Mouse (Mus musculus) kidney, postnatal 25 days (tissue): ENCODE results near the gene Cd300ld5.
A peak's percentile ranks its signal among the peaks of the same experiment; 100 is the strongest.
"Not testable (repeated sequence)": the region's sequence is repeated elsewhere in the genome, so short reads cannot be mapped to it uniquely, and the experiment has no call there.

ENCODE experiments used
- DNase-seq, 2 experiments: peaks; one replicate each; pipeline ENCODE4 v3.0.0; 2021; ENCODE audit warnings: mixed read lengths in 2 of 2

The Cd300ld5 gene

DNA sequence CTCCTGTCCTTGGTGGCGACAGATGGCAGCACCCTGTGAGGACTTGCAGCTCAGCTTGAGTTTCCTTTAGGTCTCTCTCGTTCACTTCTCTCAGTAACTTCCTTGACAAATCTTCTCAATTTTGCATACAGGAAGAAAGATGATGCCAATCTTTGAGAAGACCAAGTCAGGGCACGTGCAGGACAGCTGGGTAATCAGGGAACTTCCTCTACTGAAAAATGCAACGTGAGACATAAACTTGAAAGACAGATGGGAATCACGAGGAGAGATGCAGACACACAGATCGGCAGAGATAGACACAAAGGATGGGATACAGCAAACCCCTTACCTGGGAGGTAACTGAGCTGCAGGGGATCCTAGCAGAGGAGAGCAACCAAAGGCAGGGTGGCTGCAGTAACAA lies at the start of gene Cd300ld5:
Gene Cd300ld5, minus strand, starts transcription at position 101 of the 400 bp plus-strand sequence.
- DNase-seq = not testable (repeated sequence)

DNA sequence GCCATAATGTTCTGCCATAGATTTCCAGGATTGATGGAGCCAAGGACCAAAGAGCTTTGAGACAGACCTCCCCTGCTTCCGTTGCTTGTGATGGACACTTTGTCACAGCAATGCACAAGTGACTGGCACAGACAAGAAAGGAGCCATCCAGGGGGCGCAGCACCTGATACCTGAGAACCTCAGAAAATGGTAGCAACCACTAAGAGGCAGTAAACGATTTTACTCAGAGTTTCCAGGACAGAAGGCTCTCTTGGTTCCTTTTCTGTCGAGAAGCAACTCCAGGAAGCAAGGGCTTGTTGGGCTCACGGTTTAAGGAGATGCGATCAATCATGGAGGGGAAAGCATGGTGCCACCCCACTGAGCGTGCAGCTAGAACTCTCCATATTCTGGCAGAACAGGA lies 48.6 kb upstream of the Cd300ld5 start:
- no peak for DNase-seq

DNA sequence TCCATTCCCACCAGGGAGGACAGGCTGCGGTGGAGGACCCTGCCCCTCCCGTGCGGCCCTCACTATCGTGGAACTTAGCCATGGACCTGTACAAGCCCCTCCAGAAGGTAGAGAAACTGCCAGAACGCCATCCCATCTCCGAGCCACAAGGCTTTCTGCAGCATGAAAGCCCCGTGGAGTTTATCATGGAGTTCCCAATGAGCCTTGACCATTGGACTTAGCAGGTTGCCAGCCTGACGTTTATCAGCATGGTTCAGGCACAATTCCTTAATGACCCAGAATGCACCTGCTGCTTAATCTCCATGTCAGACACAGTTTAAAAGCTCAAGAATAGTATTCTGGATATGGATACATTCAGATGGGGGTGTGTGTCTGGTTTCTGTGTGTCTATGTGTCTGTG lies 47.5 kb upstream of the Cd300ld5 start:
- DNase-seq = no peak

DNA sequence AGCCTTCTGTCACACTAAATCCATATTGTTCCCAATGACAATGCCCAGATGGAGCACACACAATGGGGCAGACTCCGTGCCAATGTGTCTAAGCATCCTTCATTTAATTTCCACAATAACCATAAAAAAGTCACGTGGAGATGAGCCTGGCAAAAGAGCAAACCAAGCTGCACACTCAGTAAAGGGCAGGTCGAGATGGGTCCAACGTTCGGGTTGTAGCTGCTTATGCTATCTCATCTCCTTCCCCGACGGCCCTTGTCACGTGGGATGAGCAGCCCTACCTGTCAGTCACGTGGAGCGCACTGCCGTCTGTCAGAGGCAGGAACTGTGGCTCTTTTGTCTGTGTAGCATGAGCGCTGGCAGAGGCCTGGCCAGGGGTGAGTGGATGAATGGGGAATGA lies 47.0 kb upstream of the Cd300ld5 start:
- DNase-seq = no peak

DNA sequence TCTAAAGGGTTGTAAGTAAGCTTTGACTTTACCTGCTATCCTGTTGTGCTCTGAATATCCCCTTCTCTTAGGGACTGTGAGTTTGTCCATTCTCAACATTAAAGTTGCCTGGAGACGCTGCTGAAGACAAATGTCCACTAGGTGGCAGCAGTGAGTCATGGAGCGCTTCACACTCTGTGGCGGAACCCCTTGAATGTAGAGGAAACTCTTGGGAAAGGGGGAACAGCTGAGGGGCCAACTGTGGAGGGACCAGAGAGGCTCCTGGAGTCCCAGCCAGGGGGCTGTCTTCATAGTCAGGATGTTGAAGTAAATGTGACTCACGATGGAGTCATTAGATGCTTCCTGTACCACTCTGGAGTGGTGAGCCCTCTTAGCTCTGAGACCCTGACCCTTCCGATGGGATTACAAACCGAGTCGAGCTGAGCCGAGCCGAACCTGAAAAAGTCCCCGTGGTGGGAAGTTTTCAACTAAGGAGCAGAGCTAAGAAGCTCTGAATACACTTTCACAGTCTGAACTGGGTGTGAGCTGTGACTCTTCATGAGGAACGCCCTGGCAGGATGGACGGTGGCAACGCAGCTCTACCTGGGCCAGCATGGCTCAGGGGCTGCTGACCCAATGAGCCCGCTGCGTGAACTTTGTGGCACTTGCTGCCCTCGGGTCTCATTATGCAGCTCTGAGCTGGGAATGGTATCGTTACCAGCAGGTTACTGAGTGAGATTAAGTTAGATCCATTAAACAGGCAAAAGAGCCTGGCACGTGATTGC lies 46.0 kb upstream of the Cd300ld5 start:
- DNase-seq = peak; percentile 68 to 84

DNA sequence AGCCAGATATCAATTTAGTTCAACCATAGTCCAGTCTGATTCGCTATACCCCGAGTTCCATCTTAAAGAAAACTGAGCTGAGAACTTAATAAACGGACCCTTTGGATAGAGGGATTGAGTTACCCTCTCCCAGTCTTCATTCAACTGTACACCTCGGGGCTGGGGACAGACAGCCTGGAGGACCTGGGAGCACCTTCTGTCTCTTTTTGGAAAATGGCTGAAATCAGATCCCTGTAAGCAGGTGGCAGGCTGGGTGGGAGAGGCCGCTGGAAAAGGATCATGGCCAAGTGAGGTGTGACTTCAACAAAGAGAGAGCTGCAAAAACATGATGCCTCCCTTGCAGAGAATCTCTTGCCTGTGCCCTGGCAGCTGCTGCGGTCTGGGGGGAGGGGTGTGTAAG lies 44.6 kb upstream of the Cd300ld5 start:
- DNase-seq = no peak

DNA sequence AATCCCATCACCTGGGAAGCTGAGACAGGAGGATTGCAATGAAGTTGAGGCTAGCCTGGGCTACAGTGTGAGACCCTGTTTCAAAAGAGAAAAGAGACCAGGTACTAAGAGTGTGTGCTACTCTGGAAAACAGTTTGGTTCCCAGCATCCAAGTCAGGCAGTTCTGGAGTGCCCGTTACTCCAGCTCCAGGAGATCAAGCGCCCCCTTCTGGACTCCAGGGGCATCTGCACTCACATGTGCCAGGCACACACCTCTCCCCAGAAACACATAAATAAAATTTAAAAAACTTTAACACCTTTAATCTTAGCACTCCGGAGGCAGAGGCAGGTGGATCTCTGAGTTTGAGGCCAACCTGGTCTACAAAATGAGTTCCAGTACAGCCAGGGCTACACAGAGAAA lies 43.8 kb upstream of the Cd300ld5 start:
- DNase-seq = no peak

DNA sequence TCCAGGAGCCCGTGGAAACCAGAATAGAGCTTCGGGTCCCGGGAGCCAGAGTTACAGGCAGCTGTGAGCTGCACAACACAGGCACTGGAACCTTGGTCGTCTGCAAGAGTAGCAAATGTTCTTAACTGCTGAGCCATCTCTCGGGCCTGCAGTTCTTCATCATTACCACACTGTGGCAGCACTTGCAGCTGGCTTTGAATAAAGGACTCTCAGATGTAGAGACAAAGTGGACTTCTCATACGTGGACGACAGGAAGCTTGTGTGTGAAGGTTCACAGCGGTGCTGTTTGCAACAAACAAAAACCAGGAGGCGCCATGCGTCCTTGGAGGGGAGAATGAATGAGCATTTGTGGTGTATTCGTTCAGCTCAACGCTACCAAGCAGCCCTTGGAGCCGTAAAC lies 43.3 kb upstream of the Cd300ld5 start:
- peak in 1 of 2 experiments; percentile 51 for DNase-seq

DNA sequence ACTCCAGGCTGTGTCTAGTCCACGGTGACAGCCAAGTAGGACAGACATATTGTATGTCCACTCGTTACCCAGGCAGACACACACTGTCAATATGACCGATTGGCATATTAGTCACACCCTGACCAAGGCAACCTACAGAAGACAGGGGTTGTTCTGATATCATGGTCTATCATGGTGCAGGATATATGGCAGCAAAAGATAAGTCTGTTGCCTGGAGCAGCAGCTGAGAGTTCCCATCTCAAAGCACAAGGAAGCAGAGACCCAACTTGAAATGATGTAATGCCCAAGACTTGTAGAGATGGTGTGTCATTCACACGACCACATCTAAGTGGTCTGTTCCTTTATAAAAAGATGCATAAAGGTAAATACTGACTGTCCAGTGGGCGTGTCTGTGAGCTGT lies 41.1 kb upstream of the Cd300ld5 start:
- DNase-seq = no peak

DNA sequence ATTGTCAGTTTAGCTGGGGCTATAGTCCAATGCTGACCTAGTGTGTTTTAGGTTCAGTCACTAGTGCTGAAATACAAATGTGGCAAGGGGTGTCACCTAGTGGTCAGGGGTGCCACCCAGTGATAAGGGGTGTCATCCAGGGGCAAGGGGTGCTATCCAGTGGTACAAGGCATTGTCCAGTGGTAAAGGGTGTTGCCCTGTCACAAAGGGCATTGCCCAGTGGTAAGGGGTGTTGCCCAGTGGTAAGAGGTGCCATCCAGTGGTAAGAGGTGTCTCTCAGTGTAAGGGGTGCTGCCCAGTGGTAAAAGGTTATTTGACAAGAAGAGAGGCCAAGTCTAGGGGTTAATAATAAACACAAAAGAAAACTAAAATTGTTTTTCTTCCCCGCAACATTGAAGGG lies 39.9 kb upstream of the Cd300ld5 start:
- DNase-seq = no peak

DNA sequence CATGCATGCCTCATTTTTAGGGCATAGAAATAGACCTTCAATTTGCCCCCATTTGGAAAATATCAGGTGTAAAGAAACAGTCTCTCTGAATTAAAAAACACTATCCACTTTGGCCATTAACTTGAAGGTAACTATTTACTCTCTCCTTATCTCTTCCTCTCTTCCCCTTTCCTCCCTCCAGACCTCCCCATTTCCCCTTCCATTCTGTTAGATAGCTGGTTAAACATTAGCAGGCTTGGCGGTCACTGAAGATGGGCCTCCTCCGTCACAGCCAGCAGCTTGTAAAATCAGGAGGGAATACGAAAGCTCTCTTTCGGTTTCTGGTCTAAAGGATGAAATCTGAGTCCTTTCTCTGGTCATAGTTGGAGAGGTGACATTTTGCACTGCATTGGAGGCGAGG lies 38.3 kb upstream of the Cd300ld5 start:
- no peak for DNase-seq

DNA sequence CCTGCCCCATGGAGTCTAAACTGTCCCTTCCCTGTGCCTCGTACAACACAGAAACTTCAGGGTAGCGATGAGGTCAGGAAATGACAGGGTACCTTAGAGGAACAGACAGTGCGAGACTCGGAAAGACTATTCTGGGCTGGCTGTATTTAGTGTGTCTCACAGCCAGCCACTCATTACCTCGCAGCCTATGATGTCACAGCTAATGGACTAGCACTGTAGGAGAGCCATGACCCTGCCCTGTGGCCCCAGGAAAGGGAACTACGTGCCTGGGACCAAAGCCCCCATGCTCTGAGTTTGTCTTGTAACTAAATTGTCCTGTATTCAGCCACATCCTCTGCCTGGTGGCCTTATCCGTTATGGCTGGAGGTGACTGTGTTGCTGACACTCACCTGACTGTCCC lies 37.8 kb upstream of the Cd300ld5 start:
- DNase-seq = no peak

DNA sequence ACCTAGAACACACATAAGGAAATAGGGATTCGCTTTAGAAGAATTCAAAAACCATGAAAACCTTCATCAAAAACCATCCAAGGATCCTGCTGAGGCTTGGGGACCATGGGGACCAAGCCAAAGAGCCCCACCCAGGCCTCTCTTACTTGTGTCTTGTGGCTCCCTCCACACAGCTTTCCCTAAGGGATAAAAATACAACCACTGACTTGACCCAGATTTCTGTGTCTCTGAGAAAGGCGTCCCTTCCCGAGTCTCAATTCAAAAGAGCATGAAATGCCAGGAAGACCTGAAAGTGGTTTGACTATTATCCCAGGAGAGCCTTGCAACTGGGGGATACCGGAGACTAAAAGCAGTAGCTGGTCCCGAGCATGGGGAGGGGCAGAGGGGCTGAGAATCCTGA lies 35.4 kb upstream of the Cd300ld5 start:
- no peak for DNase-seq

DNA sequence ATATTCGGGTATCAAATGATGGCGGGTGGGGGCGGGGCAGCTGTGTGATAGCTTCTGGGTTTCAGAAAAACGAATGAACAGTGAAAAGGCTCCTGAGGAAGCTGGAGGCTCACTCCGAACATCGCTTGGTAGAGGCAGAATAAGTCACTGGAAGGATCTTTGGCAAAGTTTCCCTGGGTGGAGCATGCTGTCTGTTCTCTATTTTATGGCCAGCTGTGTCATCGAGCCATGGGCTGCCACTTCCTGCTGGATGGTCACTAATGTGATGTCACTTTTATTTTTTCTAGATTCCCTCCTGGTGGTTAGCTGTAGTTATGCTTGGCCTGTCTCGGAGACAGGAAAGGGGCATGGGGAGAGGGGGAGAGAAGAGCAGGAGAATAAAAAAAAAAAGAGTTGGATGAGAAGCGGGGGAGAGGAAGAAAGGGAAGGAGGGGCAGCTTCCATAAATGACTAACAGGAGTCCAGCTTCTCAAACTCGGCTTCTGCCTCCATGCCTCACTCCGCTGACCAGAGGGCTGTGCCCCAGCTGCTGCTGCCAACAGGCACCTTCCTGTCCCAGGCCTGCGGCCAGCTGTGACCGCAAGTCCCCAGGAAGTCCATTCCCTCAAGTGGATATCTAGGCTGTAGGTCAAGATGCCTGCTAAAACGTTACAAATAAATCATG lies 34.2 kb upstream of the Cd300ld5 start:
- DNase-seq = peak; percentile 40 to 77

DNA sequence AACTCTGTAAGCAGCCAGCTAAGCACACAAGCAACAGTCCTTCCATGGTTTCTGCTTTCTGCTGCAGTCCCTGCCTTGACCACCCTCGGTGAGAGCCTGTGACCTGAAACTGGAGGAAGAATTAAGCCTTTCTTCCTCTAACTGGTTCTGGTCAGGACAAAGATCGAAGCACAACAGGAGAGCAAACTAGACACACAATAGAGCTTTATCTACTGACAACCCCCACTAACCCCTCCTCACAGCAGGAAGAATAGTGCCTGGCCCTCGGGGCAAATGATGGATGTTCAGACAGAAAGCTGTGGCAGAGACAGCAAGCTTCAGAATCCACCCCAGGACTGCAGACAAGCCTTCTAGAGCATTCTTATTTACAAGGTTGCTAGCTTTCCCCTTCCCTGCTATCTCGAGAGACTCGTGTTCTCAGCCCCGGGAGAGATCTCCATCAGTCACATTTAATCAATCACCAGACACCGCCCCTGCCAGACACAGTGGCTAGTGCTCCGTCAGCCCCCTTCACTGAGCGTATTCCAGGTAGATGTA lies 33.5 kb upstream of the Cd300ld5 start:
- DNase-seq = no peak

DNA sequence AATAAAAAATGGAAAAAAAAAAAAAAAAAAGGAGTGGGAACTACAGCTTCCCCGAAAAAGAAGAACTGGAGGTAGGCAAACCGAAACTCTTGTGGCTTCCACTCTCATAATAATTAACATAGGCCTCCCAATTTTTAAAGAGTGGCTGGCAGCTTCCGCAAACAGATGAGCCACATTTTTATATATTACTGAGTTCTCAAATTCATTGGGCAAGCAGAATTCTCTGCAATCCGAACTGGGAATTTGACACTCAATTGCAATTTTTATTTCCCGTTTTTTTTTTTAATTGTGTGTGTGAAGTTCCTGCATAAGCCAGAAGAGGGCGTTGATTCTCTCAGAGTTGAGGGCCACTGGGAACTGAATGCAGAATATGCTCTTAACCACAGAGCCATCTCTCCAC lies 29.2 kb upstream of the Cd300ld5 start:
- DNase-seq = no peak

DNA sequence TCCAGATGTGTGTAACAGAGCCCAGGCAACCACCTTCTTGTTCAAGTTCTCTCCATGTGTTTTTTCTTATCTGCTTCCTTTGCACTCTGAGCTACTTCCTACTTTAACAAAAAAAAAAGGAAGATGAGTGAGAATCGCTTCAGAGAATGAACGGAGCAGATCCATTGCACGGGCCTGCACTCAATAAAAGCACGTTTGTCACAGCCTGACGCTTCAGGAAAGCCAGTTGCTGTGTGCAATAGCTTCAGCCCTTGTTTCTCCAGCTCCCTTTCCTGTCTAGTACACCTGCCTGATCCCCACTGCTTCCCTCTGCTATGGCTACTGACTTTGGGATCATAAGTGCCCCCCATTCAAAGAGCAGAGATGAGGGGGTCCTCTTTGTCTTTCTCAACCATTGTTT lies 24.5 kb upstream of the Cd300ld5 start, which contains the start of gene Cd300e:
Gene Cd300e, minus strand, starts transcription at position 101 of the 400 bp plus-strand sequence.
- no peak for DNase-seq

DNA sequence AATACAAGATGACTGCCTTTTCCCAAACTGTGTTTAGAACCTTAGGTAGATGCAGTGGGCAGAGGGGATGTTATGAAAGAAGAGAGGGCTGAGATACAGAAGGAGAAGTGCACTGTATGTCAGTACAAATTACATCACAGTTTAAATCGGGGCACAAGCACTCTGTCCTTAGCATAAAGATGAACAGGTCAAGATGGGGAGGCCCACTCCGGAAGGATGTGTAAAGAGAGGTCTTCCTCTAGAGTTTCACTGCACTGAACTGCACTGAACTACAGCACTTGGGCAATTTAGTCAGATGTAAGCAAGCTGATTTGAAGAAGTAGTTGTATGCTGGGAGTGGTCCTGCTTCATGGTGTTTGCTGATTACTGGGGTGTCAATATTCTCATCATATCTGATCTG lies 22.2 kb upstream of the Cd300ld5 start:
- no peak for DNase-seq

DNA sequence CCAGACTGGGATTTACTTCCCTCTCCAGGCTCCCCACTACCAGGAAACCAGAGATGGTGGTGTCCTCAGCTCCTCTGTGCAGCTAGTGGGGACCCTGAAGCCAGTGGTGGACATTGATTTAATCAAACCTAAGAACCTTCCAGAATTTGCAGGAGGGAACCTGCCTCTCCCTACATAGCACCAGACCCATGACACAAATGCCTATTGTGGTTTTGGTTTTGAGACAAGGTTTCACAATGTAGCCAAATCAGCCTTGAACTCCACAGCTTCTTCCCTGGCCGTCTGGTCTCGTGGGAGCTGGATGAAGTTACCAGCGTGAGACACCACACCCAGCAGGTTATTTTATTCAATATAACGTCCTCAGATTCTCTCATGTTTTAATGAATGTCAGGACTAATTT lies 21.1 kb upstream of the Cd300ld5 start:
- no peak for DNase-seq

DNA sequence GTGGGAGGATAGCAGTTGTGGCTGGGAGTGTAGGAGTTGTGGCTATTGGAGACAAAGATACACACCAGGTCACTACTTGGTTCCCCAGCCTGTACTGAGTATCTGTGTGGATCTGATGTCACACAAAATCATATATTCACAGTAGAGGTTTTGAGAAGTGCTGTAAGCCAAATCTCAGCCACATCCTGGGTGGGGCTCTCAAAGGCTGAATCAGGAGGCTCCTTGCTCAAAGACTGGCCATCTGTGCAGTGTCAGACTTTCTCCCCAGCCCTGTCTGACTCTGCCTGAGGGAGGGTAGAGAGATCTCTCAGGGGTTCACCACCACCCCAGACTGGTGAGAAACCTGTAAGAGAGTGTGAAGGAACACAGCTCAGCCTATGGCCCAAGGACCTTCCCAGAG lies 17.0 kb upstream of the Cd300ld5 start:
- DNase-seq = no peak

DNA sequence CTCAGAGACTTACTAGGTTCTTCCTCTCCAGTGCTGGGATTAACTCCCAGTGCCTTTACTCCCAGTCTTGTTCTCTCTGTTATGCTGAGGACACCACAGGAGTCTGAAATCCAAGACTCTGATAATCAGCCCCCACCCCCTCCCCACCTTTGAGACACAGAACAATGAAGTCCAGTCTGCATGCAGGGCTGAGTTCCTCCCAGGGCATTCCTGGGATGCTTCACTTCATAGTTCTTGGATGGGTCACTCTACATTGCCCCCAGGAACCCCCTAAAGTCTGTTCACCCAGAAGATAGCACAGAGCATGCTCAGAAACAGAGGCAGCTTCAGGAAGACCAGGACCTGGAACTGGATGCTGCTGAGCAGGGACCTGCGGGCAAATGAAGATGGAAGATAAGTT lies 15.4 kb upstream of the Cd300ld5 start:
- no peak for DNase-seq

DNA sequence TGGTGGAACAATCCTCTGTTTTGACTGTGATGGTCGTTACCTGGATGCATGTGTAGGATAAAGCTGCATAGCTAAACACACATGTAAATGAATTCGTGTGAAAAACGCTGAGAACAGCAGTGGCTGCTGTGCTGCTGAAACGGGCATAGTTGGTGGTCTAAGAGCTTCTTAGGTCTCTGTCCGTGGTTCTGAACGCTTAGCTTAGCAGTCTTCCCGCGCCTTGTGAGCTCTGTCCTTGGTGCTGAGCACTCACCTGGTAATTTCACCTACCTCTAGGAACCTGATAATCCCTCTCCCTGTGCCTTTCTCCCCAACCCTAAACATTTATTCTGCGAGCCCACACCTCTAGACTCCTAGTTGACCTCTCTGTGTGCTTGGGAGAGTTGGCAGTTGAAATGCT lies 14.6 kb upstream of the Cd300ld5 start:
- peak in 1 of 2 experiments; percentile 68 for DNase-seq

DNA sequence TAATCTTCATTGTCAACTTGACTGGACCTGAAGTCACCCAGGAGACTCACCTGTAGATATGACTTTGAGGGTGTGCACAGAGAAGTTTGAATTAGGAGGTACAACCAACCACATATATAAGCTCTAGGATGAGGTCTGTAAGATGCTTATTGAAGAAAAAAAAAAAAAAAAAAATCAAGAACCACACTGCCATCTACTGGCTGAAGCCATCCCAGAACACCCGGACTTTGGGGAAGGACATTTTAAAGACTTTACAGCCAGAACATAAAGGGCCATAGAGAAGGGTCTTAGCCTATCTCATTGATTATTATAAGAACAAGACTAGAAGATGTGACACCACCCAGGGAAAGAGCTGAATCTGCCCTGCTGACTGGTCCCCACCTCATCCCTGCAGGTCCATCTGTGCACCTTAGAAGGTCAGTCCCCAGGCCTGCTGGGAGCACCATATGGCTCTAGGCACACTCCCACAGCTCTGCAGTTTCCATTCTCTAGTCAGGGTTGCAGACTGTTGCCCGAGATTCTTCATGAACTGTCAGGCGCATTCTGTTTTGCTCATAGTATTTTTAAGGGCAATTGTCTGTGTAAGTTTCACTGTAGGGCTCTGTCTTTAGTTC lies 11.8 kb upstream of the Cd300ld5 start:
- DNase-seq = no peak

DNA sequence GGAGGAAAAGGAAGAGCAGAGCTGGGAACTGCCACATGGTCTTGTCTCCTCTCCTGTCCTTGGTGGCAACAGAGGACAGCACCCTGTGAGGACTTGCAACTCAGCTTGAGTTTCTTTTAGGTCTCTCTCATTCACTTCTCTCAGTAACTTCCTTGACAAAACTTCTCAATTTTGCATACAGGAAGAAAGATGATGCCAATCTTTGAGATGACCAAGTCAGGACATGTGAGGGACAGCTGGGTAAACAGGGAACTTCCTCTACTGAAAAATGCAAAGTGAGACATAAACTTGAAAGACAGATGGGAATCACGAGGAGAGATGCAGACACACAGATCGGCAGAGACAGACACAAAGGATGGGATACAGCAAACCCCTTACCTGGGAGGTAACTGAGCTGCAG lies 10.7 kb upstream of the Cd300ld5 start, which contains the start of gene Cd300ld3:
Gene Cd300ld3, minus strand, starts transcription at position 151 of the 400 bp plus-strand sequence.
- DNase-seq = no peak
